Mouse (Mus musculus): Measurements from ENCODE around the gene Gm20605. TPM values are rescaled to one million over a fixed set of nuclear protein-coding genes. Genes with fewer than 3 reads are reported as not detected.

Gene Gm20605
- 7.8 and 9.0 TPM in 2 replicates for polyA plus RNA-seq (2016; fragmentation: Nextera tagmentation; extraction: Ambion mirVana)

DNA sequence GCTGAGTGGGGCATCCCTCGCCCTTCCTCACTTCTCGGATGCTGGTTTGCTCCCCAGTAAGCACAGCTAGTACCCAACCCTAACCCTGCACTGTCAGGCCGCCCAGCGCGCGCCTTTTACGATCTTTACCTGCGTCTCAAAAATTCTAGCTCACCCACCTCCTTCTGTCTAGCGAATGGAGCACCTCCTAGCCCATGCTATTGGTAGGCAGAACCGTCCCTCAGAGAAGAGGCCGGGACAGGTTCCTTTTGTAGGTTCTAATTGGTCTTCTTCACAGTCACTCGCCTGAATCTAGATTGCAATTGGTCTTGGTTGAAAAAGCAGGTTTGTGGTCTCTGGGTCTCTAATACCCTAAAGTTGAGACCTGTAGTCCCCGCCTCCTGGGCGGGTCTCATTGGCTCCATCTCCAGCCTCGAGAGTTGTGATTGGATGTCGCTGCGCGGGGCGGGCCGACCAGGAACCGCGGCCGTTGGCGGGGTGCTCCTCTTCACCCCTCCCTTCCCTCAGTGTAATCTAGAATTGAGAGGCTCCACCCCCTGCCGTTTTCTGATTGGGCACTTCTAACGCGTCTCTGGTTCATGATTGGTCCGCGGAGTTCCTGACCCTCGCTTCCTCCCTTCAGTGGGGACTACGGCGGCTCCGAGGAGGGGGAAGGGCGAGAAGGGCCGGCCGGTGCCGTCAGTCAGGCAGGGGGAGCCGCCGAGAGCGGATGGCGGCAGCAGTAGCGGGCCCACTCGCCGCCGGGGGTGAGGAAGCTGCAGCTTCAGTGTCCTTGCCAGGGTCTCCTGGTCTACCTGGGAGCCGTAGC lies at the start of gene Gm20605, which contains the start of the genes Fbxo24 and Lrch4:
Gene Gm20605, plus strand, starts transcription at position 678 of the 808 bp plus-strand sequence.
Gene Fbxo24, minus strand, starts transcription at position 505 of the 808 bp plus-strand sequence.
Gene Lrch4, plus strand, starts transcription at position 624 of the 808 bp plus-strand sequence.
- H3K4me1 ChIP-seq: peaks cover 55% of the 10 kb centered on the region
- no peaks in the 10 kb centered on the region for H3K9me3 ChIP-seq (replicated peaks)
- 0 out of 2 replicates have a peak, but pooled peaks cover 8% of the 10 kb centered on the region for H3K27me3 ChIP-seq (replicated peaks)
- H3K9ac ChIP-seq: peak within 1 kb of the TSS; percentile 85
- peak within 1 kb of the TSS; percentile 96 for H3K27ac ChIP-seq
- peak within 1 kb of the TSS; percentile 93 for H3K4me2 ChIP-seq
- H3K4me3 ChIP-seq: peak within 1 kb of the TSS; percentile 84
- H3K36me3 ChIP-seq: peaks cover 21% of the 10 kb centered on the region
- WGBS (ENCODE audit: insufficient replicate concordance): under 1% methylated on average over 45 of the region's 46 CpGs
- ATAC-seq: peak; percentile 93

GRCm38 (mm10) chr5:137580246-137580645 lies 48.7 kb upstream of the Gm20605 start:
- no peak overlapping the region for H3K4me3 ChIP-seq
- no peaks in the 10 kb centered on the region for H3K9me3 ChIP-seq (replicated peaks)
- H3K4me2 ChIP-seq: no peak overlapping the region
- peaks cover 21% of the 10 kb centered on the region for H3K27me3 ChIP-seq (replicated peaks)
- no peak for ATAC-seq
- WGBS (ENCODE audit: insufficient replicate concordance): 55% methylated on average over 6 of the region's 6 CpGs
- no peak overlapping the region for H3K9ac ChIP-seq
- H3K4me1 ChIP-seq: peaks cover 30% of the 10 kb centered on the region
- H3K36me3 ChIP-seq: peaks cover 80% of the 10 kb centered on the region
- H3K27ac ChIP-seq: peak overlapping the region; percentile 21

GRCm38 (mm10) chr5:137582702-137583101 lies 46.3 kb upstream of the Gm20605 start:
- Histone ChIP-seq H3K36me3 (peaks cover 79% of the 10 kb centered on the region), H3K4me2 (no peak overlapping the region), H3K27ac (no peak overlapping the region), H3K4me3 (no peak overlapping the region), H3K4me1 (peaks cover 30% of the 10 kb centered on the region), H3K9ac (no peak overlapping the region), H3K27me3 (replicated peaks) (peaks cover 21% of the 10 kb centered on the region), H3K9me3 (replicated peaks) (peaks cover 5% of the 10 kb centered on the region)
- no peak for ATAC-seq
- 48% methylated on average over 8 of the region's 8 CpGs for WGBS (ENCODE audit: insufficient replicate concordance)

GRCm38 (mm10) chr5:137583670-137584169 lies 45.3 kb upstream of the Gm20605 start:
- no peak overlapping the region for H3K9ac ChIP-seq
- 31% methylated on average over 27 of the region's 27 CpGs for WGBS (ENCODE audit: insufficient replicate concordance)
- peaks cover 7% of the 10 kb centered on the region for H3K9me3 ChIP-seq (replicated peaks)
- H3K4me3 ChIP-seq: peak overlapping the region; percentile 18
- no peak overlapping the region for H3K27ac ChIP-seq
- peaks cover 21% of the 10 kb centered on the region for H3K27me3 ChIP-seq (replicated peaks)
- ATAC-seq: no peak
- peaks cover 72% of the 10 kb centered on the region for H3K36me3 ChIP-seq
- H3K4me2 ChIP-seq: peak overlapping the region; percentile 40
- H3K4me1 ChIP-seq: peaks cover 30% of the 10 kb centered on the region

- Histone ChIP-seq H3K9me3 (replicated peaks) (peaks cover 7% of the 10 kb centered on the region), H3K4me2 (no peak overlapping the region), H3K4me1 (peaks cover 18% of the 10 kb centered on the region), H3K27ac (no peak overlapping the region), H3K36me3 (peaks cover 59% of the 10 kb centered on the region), H3K27me3 (replicated peaks) (peaks cover 21% of the 10 kb centered on the region), H3K4me3 (no peak overlapping the region), H3K9ac (no peak overlapping the region)
- no peak for ATAC-seq
- WGBS (ENCODE audit: insufficient replicate concordance): 24% methylated on average over 8 of the region's 8 CpGs
Measured at GRCm38 (mm10) chr5:137584976-137585375, 44.0 kb upstream of the Gm20605 start.

GRCm38 (mm10) chr5:137590507-137590906 lies 38.5 kb upstream of the Gm20605 start:
- H3K4me2 ChIP-seq: no peak overlapping the region
- H3K4me1 ChIP-seq: no peaks in the 10 kb centered on the region
- no peaks in the 10 kb centered on the region for H3K27me3 ChIP-seq (replicated peaks)
- H3K9ac ChIP-seq: no peak overlapping the region
- H3K4me3 ChIP-seq: no peak overlapping the region
- 63% methylated on average over 5 of the region's 5 CpGs for WGBS (ENCODE audit: insufficient replicate concordance)
- peaks cover 7% of the 10 kb centered on the region for H3K9me3 ChIP-seq (replicated peaks)
- peaks cover 21% of the 10 kb centered on the region for H3K36me3 ChIP-seq
- H3K27ac ChIP-seq: no peak overlapping the region
- no peak for ATAC-seq

DNA sequence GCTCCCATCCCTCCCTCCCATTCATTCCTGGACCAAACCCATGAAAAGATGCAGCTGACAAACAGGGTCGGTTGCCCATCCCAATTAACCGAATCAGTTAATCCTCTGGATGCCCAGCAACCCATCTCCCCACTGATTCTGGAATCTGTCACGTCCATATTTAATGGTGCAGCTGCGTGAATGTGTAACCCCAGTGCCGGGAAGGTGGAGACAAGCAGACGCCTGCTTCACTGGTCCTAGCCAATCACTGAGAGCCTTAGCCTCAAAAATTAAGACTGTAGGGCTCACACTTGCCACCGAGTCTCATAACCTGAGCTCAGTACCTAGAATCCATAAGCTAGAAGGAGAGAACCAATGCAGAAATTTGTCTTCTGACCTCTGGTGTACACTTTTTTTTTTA lies 33.1 kb upstream of the Gm20605 start:
- no peaks in the 10 kb centered on the region for H3K27me3 ChIP-seq (replicated peaks)
- H3K4me3 ChIP-seq: no peak overlapping the region
- H3K9me3 ChIP-seq (replicated peaks): no peaks in the 10 kb centered on the region
- ATAC-seq: no peak
- H3K9ac ChIP-seq: no peak overlapping the region
- WGBS (ENCODE audit: insufficient replicate concordance): 85% methylated on average over 7 of the region's 7 CpGs
- H3K27ac ChIP-seq: no peak overlapping the region
- H3K36me3 ChIP-seq: peaks cover 16% of the 10 kb centered on the region
- H3K4me2 ChIP-seq: peak overlapping the region; percentile 63; the same call in 1 of the 2 replicates
- peaks cover 40% of the 10 kb centered on the region for H3K4me1 ChIP-seq

- H3K4me3 ChIP-seq: peak overlapping the region; percentile 34
- H3K27ac ChIP-seq: peak overlapping the region; percentile 76
- peaks cover 16% of the 10 kb centered on the region for H3K36me3 ChIP-seq
- 29% methylated on average over 30 of the region's 30 CpGs for WGBS (ENCODE audit: insufficient replicate concordance)
- no peaks in the 10 kb centered on the region for H3K27me3 ChIP-seq (replicated peaks)
- peak overlapping the region; percentile 63 for H3K4me2 ChIP-seq
- H3K9me3 ChIP-seq (replicated peaks): no peaks in the 10 kb centered on the region
- peaks cover 44% of the 10 kb centered on the region for H3K4me1 ChIP-seq
- peak overlapping the region; percentile 33; the same call in 1 of the 2 replicates for H3K9ac ChIP-seq
- no peak for ATAC-seq
Measured at GRCm38 (mm10) chr5:137596601-137597261, 32.2 kb upstream of the Gm20605 start.

DNA sequence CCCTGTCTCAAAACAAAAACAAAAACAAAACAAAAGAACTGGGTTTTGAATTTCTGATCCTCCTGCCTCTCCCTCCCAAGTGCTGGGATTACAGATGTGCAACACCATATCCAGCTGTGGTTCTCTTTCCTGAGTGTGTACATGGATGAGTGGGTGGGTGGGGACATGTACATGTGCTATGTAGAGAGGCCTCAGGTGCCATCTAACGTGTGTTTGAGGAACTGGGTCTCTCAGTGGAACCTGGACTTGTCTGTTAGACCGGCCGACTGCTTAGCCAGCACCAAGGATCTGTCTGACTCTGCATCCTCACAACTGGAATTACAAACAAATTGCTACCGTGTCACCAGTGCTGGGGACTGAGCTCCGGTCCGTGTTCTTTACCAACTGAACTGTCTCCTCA lies 31.4 kb upstream of the Gm20605 start:
- no peak overlapping the region for H3K4me3 ChIP-seq
- WGBS (ENCODE audit: insufficient replicate concordance): 70% methylated on average over 6 of the region's 6 CpGs
- peak overlapping the region; percentile 76 for H3K27ac ChIP-seq
- H3K9ac ChIP-seq: no peak overlapping the region
- H3K4me2 ChIP-seq: peak overlapping the region; percentile 63
- no peaks in the 10 kb centered on the region for H3K27me3 ChIP-seq (replicated peaks)
- H3K36me3 ChIP-seq: peaks cover 16% of the 10 kb centered on the region
- ATAC-seq: no peak
- peaks cover 52% of the 10 kb centered on the region for H3K4me1 ChIP-seq
- no peaks in the 10 kb centered on the region for H3K9me3 ChIP-seq (replicated peaks)

GRCm38 (mm10) chr5:137598100-137598826 lies 30.7 kb upstream of the Gm20605 start:
- peaks cover 58% of the 10 kb centered on the region for H3K4me1 ChIP-seq
- no peak for ATAC-seq
- H3K4me2 ChIP-seq: peak overlapping the region; percentile 96
- H3K27me3 ChIP-seq (replicated peaks): no peaks in the 10 kb centered on the region
- H3K27ac ChIP-seq: peak overlapping the region; percentile 76
- no peaks in the 10 kb centered on the region for H3K9me3 ChIP-seq (replicated peaks)
- H3K36me3 ChIP-seq: peaks cover 16% of the 10 kb centered on the region
- WGBS (ENCODE audit: insufficient replicate concordance): 24% methylated on average over 2 of the region's 2 CpGs
- H3K4me3 ChIP-seq: no peak overlapping the region
- no peak overlapping the region for H3K9ac ChIP-seq

DNA sequence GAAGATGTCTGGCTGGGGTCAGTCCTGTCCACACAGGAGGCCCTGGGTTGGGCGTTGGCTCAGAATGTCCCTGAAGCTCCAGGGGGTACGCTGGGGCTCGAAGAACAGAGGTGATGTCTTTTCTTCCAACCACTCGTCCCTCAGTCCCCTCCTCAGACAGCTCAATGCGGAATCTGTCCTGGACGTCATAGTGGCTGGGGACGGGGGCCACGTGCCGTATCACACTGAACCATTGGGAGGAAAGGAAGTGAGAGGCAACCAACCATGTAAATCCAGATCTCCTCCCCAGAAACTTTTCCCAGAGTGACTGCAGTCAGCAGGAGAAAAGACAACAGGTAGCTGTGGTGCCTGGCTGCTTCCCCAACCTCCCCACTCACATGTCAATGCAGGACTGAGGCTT lies 29.4 kb upstream of the Gm20605 start:
- WGBS (ENCODE audit: insufficient replicate concordance): 37% methylated on average over 9 of the region's 9 CpGs
- peak overlapping the region; percentile 78 for H3K4me3 ChIP-seq
- no peak for ATAC-seq
- H3K4me2 ChIP-seq: peak overlapping the region; percentile 96
- no peaks in the 10 kb centered on the region for H3K9me3 ChIP-seq (replicated peaks)
- peak overlapping the region; percentile 79 for H3K27ac ChIP-seq
- H3K4me1 ChIP-seq: peaks cover 71% of the 10 kb centered on the region
- peak overlapping the region; percentile 85 for H3K9ac ChIP-seq
- H3K36me3 ChIP-seq: peaks cover 16% of the 10 kb centered on the region
- no peaks in the 10 kb centered on the region for H3K27me3 ChIP-seq (replicated peaks)

Data from liver, embryonic 12.5 days (tissue).